Mouse (Mus musculus) limb, embryonic 12.5 days (tissue): ENCODE results near the gene Cog7. TPM values are rescaled to one million over a fixed set of nuclear protein-coding genes. Genes with fewer than 3 reads are reported as not detected.
A peak's percentile ranks its signal among the peaks of the same experiment; 100 is the strongest.

ENCODE experiments used
- ATAC-seq: fragments of 200-750 bp; cut with Nextera tagmentation; 2 replicates; pipeline ENCODE4 v1.8.0; 2017; ENCODE audit warnings: low read depth, moderate TSS enrichment; ENCODE audit not compliant: insufficient number of reproducible peaks, insufficient read depth, low FRiP score, low TSS enrichment
- H3K27ac ChIP-seq: fragments of 300-500 bp; sonication (generic); 2 replicates; pipeline ENCODE4 v1.5.1; 2016; ENCODE audit warnings: mild to moderate bottlenecking, moderate library complexity
- H3K27me3 ChIP-seq: fragments of 300-500 bp; sonication (generic); 2 replicates; pipeline ENCODE4 v1.6.1; 2016; ENCODE audit warnings: mild to moderate bottlenecking, moderate library complexity
- H3K36me3 ChIP-seq: fragments of 300-500 bp; sonication (generic); 2 replicates; pipeline ENCODE4 v1.6.1; 2016; ENCODE audit warnings: mild to moderate bottlenecking, moderate library complexity
- H3K4me1 ChIP-seq: fragments of 300-500 bp; sonication (generic); replicated peaks from 2 replicates; pipeline ENCODE4 v1.6.1; 2016
- H3K4me2 ChIP-seq: fragments of 300-500 bp; sonication (generic); 2 replicates; pipeline ENCODE4 v1.6.1; 2016; ENCODE audit warnings: mild to moderate bottlenecking, moderate library complexity
- H3K4me3 ChIP-seq: fragments of 300-500 bp; sonication (generic); replicated peaks from 2 replicates; pipeline ENCODE4 v1.5.1; 2016; ENCODE audit warnings: mild to moderate bottlenecking
- H3K9ac ChIP-seq: fragments of 300-500 bp; sonication (generic); replicated peaks from 2 replicates; pipeline ENCODE4 v1.6.1; 2016; ENCODE audit warnings: mild to moderate bottlenecking, moderate library complexity
- H3K9me3 ChIP-seq: fragments of 300-500 bp; sonication (generic); 2 replicates; pipeline ENCODE4 v1.6.1; 2016; ENCODE audit warnings: mild to moderate bottlenecking, moderate library complexity
- WGBS: fragments of 180-500 bp; shearing (Covaris S2); methylation state at CpG from one replicate; pipeline ENCODE4 v1.1.7; 2016; 5-methylcytosine and 5-hydroxymethylcytosine counted together
- polyA plus RNA-seq: library from polyadenylated mRNA; unstranded; fragments of >200 nt; fragmentation: Nextera tagmentation; extraction: Ambion mirVana; gene quantifications from 2 replicates; pipeline ENCODE4 v1.2.1, GENCODE M21; 2016

The Cog7 gene
- 25.2 and 25.6 TPM in 2 replicates for polyA plus RNA-seq

DNA sequence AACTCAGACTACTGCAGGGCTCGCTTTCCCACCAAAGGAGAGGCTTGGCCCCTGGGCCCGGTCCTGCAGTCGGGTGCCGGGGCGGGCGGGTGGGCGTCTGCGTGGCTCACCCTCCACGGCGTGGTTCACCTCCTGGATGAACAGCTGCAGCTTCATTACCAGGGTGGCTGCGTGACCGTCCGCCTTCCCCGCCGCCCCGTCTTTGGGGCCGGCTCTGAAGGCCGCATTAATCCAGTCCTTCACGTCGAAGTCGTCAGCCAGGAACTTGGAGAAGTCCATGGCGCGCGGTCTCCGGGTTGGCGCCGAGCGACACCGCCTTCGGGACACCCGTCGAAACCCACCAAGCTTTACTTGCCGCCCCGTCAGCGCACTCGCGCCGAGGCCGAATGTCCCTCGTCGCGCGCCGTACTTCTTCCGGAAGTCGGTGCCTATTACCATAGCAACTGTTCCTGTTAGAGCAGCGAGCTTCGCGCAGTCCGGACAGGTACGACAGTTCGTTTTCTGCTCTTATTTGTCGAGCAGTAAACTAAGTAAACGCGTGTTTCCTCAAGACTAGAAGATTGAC, at the start of gene Cog7:
Gene Cog7 (minus strand): TSS at position 405 of the 565 bp plus-strand sequence.
- Histone ChIP-seq H3K4me1 (peaks cover 5% of the 10 kb centered on the region), H3K9me3 (no peaks in the 10 kb centered on the region), H3K36me3 (peaks cover 11% of the 10 kb centered on the region; the same call in 1 of the 2 replicates), H3K4me3 (peak within 1 kb of the TSS; percentile 81), H3K9ac (peak within 1 kb of the TSS; percentile 75), H3K4me2 (peak within 1 kb of the TSS; percentile 63), H3K27ac (no peak within 1 kb of the TSS), H3K27me3 (no peaks in the 10 kb centered on the region)
- peak; percentile 80 for ATAC-seq
- under 1% methylated on average over 55 of the region's 55 CpGs for WGBS

- 95% methylated on average over 2 of the region's 2 CpGs for WGBS
- no peak for ATAC-seq
- Histone ChIP-seq H3K36me3 (peaks cover 5% of the 10 kb centered on the region; the same call in 1 of the 2 replicates), H3K27ac (no peak overlapping the region), H3K9ac (no peak overlapping the region), H3K27me3 (no peaks in the 10 kb centered on the region), H3K9me3 (no peaks in the 10 kb centered on the region), H3K4me3 (no peak overlapping the region), H3K4me2 (no peak overlapping the region), H3K4me1 (peaks cover 21% of the 10 kb centered on the region)
These were observed 40.6 kb upstream of the Cog7 start for GRCm38 (mm10) chr7:122022131-122022530.

GRCm38 (mm10) chr7:122020667-122021354, 39.3 kb upstream of the Cog7 start, which contains the start of gene Gga2:
TSS of gene Gga2 (minus strand) at chr7:122021222.
- Histone ChIP-seq H3K36me3 (peaks cover 5% of the 10 kb centered on the region; the same call in 1 of the 2 replicates), H3K27me3 (no peaks in the 10 kb centered on the region), H3K27ac (peak within 1 kb of the TSS; percentile 90), H3K9me3 (no peaks in the 10 kb centered on the region), H3K4me1 (peaks cover 27% of the 10 kb centered on the region), H3K4me3 (peak within 1 kb of the TSS; percentile 80), H3K9ac (peak within 1 kb of the TSS; percentile 89), H3K4me2 (peak within 1 kb of the TSS; percentile 67)
- peak; percentile 79 for ATAC-seq
- under 1% methylated on average over 50 of the region's 50 CpGs for WGBS

GRCm38 (mm10) chr7:122020273-122020666, 38.8 kb upstream of the Cog7 start:
- ATAC-seq: peak; percentile 13; the same call in 1 of the 2 replicates
- 0% methylated on average over 6 of the region's 6 CpGs for WGBS
- peak overlapping the region; percentile 67 for H3K4me2 ChIP-seq

GRCm38 (mm10) chr7:122018978-122019377, 37.5 kb upstream of the Cog7 start:
- no peak overlapping the region for H3K27ac ChIP-seq
- peaks cover 5% of the 10 kb centered on the region; the same call in 1 of the 2 replicates for H3K36me3 ChIP-seq
- WGBS: 85% methylated on average over 7 of the region's 7 CpGs
- no peaks in the 10 kb centered on the region for H3K9me3 ChIP-seq
- H3K27me3 ChIP-seq: no peaks in the 10 kb centered on the region
- no peak for ATAC-seq
- no peak overlapping the region for H3K9ac ChIP-seq
- no peak overlapping the region for H3K4me3 ChIP-seq
- H3K4me1 ChIP-seq: peaks cover 43% of the 10 kb centered on the region
- H3K4me2 ChIP-seq: peak overlapping the region; percentile 67

More at GRCm38 (mm10) chr7:122020273-122020666, 38.8 kb upstream of the Cog7 start:
- Histone ChIP-seq H3K9me3 (no peaks in the 10 kb centered on the region), H3K27me3 (no peaks in the 10 kb centered on the region), H3K36me3 (peaks cover 5% of the 10 kb centered on the region; the same call in 1 of the 2 replicates), H3K4me1 (peaks cover 32% of the 10 kb centered on the region), H3K27ac (peak overlapping the region; percentile 90), H3K9ac (peak overlapping the region; percentile 89), H3K4me3 (peak overlapping the region; percentile 80)

GRCm38 (mm10) chr7:122018247-122018646, 36.7 kb upstream of the Cog7 start:
- no peaks in the 10 kb centered on the region for H3K9me3 ChIP-seq
- H3K4me1 ChIP-seq: peaks cover 43% of the 10 kb centered on the region
- peak overlapping the region; percentile 67 for H3K4me2 ChIP-seq
- no peaks in the 10 kb centered on the region for H3K27me3 ChIP-seq
- WGBS: 76% methylated on average over 3 of the region's 3 CpGs
- H3K27ac ChIP-seq: 0 out of 2 replicates have a peak overlapping the region, but pooled peaks have one; percentile 19
- ATAC-seq: no peak
- H3K4me3 ChIP-seq: no peak overlapping the region
- no peak overlapping the region for H3K9ac ChIP-seq
- H3K36me3 ChIP-seq: peaks cover 5% of the 10 kb centered on the region; the same call in 1 of the 2 replicates

- no peaks in the 10 kb centered on the region for H3K27me3 ChIP-seq
- no peak for ATAC-seq
- peak overlapping the region; percentile 22 for H3K4me2 ChIP-seq
- H3K9me3 ChIP-seq: no peaks in the 10 kb centered on the region
- H3K27ac ChIP-seq: peak overlapping the region; percentile 69
- peaks cover 43% of the 10 kb centered on the region for H3K4me1 ChIP-seq
- peak overlapping the region; percentile 34; the same call in 1 of the 2 replicates for H3K9ac ChIP-seq
- H3K4me3 ChIP-seq: no peak overlapping the region
- H3K36me3 ChIP-seq: peaks cover 28% of the 10 kb centered on the region
- WGBS: 19% methylated on average over 10 of the region's 10 CpGs
These were observed 34.2 kb upstream of the Cog7 start for GRCm38 (mm10) chr7:122015734-122016133.

- WGBS: 32% methylated on average over 8 of the region's 8 CpGs
- H3K4me2 ChIP-seq: peak overlapping the region; percentile 22
- H3K4me3 ChIP-seq: no peak overlapping the region
- ATAC-seq: no peak
- H3K4me1 ChIP-seq: peaks cover 43% of the 10 kb centered on the region
- H3K36me3 ChIP-seq: peaks cover 35% of the 10 kb centered on the region
- H3K9ac ChIP-seq: no peak overlapping the region
- no peaks in the 10 kb centered on the region for H3K27me3 ChIP-seq
- H3K9me3 ChIP-seq: no peaks in the 10 kb centered on the region
- peak overlapping the region; percentile 69 for H3K27ac ChIP-seq
These were observed 33.6 kb upstream of the Cog7 start for GRCm38 (mm10) chr7:122015105-122015504.

DNA sequence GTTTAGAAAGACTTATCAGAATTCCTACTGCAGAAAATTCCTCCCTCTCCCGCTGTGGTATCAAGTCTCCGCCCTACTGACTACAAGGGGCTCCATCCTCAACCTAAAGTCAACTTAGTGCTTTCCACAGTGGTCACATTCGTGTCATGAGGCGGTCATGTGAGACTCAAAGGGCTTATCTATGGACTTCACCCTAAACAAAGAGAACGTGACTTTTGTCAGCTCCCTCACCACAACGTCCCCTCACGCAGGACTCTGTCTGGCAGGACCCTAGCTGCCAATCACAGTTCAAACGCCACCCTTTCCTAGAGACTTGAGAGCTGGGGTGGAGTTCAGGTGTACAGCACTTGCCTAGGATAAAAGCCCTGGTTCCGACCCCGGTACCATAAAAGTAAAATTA, 31.4 kb upstream of the Cog7 start:
- no peak overlapping the region for H3K4me3 ChIP-seq
- H3K36me3 ChIP-seq: peaks cover 53% of the 10 kb centered on the region
- H3K4me1 ChIP-seq: peaks cover 25% of the 10 kb centered on the region
- ATAC-seq: no peak
- no peak overlapping the region for H3K4me2 ChIP-seq
- H3K27me3 ChIP-seq: no peaks in the 10 kb centered on the region
- no peak overlapping the region for H3K9ac ChIP-seq
- H3K9me3 ChIP-seq: no peaks in the 10 kb centered on the region
- no peak overlapping the region for H3K27ac ChIP-seq
- WGBS: 88% methylated on average over 10 of the region's 10 CpGs

- H3K27me3 ChIP-seq: no peaks in the 10 kb centered on the region
- H3K36me3 ChIP-seq: peaks cover 56% of the 10 kb centered on the region
- H3K4me3 ChIP-seq: no peak overlapping the region
- H3K27ac ChIP-seq: no peak overlapping the region
- H3K9me3 ChIP-seq: no peaks in the 10 kb centered on the region
- peaks cover 24% of the 10 kb centered on the region for H3K4me1 ChIP-seq
- no peak overlapping the region for H3K4me2 ChIP-seq
- WGBS: 95% methylated on average over 4 of the region's 4 CpGs
- no peak overlapping the region for H3K9ac ChIP-seq
- ATAC-seq: no peak
These were observed 30.9 kb upstream of the Cog7 start for GRCm38 (mm10) chr7:122012370-122012769.

DNA sequence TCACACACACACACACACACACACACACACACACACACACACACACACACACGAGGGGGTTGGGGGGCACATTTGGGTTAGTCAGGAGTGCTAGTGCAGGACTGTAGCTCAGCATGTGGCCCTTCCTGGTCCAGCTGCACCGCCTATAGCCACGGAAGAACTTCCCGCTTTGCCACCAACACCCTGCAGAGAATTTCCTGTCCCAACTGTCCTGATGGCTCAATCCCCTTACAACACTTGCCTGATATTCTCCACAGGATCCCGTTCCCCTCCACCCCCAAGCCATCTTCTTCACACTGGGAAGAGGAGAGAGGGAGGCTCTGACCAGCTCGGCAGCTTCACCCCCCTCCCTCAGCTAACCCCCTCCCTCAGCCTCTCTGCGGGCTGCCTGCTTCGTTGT, 18.9 kb upstream of the Cog7 start:
- no peak overlapping the region for H3K4me3 ChIP-seq
- H3K27ac ChIP-seq: no peak overlapping the region
- H3K4me1 ChIP-seq: no peaks in the 10 kb centered on the region
- H3K36me3 ChIP-seq: peaks cover 94% of the 10 kb centered on the region
- 72% methylated on average over 8 of the region's 8 CpGs for WGBS
- no peaks in the 10 kb centered on the region for H3K9me3 ChIP-seq
- no peaks in the 10 kb centered on the region for H3K27me3 ChIP-seq
- H3K4me2 ChIP-seq: no peak overlapping the region
- ATAC-seq: no peak
- no peak overlapping the region for H3K9ac ChIP-seq
